Mouse (Mus musculus) left cerebral cortex, adult 11 months (tissue): ENCODE measurements at regions not wholly inside any gene's neighbourhood (a gene's known extent, or its start where the extent isn't known, plus 50 kb on each side); places are given as distances from the start of the nearest gene placed in this dataset.
A peak's percentile ranks its signal among the peaks of the same experiment; 100 is the strongest.

Experiments used
- DNase-seq: peaks from one replicate; pipeline ENCODE4 v3.0.0; 2022; ENCODE audit warnings: low spot score

DNA sequence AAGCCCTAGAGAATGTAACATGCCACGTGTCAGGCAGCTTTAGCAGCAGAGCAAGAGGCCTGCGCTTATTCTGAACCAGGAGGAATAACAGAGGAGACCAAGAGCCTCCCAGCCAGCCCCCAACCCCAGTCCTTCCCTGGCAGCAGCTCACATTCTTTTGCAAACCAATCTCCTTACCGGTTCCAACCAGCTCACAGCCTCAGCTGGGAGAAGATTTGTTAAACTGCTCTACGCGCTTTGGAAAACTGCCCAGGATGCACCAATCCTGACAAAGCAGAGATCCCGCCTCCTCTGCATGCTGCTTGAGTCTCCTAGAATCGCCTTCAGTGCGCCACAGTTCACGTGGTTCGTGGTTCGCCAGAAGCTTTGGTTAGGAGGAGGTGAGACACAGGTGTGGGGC lies 51.8 kb downstream of the Gm9376 start:
- DNase-seq: no peak

DNA sequence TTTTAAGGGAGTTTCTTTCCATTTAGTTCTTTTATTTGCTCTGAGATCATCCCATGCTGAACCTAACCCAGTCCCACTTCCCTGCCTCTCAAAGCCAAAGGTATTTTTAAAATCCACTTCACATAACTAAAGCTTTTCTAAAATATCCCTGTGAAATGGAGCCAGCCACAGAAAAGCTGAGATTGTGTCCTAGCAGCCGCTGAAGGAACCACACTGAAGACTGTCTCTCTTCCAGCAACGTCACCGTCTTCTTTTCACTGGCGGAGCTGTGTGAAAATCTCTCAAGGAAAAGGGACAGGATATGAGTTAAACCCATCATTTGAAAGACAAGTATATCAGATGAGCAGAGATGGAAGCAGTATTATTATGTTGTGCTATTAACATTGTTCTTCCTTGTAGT lies 53.3 kb downstream of the Gm9376 start:
- DNase-seq: peak; percentile 1

DNA sequence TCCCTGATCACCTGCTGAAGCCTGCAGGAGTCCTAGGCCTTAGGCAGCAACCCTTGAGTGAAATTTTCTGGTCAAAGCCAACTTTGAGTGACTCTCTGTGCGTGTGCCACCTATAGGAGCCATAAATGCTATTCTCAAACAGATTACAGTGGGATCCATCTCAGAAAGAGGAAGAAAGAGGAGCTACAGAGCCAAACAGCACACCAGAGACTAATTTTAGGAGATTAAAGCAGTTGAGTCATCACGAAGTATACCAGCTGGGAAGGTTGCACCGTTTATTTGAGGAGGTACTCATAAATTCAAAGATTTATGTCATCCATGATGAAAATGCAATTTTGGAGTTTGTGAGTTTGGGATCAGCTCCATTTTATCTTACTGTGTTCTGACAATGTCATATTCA lies 54.3 kb downstream of the Gm9376 start:
- no peak for DNase-seq

DNA sequence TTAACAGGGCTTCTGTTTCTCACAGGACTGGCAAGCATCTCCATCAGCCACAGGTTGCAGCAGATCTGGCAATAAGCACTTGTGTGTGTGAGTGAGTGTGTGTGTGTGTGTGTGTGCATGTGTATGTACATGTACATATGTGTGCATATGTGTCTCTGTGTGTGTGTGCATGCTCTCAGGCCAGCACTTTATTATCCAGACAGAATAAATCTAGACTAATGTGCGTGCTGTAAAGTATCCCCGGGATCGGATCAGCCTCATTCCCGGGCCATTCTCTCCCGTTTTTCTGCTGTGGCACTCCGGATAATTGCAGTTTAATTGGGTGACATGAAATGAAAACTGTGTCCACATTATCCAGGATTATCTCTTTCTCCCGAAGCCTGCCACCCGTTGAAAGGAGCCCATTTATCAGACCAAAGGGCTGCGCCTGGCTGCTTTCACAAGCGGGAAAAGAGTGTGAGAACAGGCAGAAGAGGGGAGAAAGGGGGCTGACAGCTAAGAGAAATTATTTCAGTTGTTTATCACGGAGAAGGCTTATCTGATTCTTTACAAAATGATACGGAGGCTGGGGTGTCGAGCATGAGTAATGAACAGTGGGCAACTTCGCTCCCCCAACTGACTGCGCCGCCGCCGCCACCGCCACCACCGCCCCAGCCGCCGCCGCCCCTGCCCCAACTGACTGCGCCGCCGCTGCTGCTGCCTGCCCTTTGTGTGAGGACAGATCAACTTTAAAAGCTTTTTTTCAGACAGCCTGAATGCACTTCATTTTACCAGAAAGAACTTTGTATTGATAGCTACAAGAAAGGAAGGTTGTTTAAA lies 55.5 kb downstream of the Gm9376 start:
- DNase-seq: no peak

DNA sequence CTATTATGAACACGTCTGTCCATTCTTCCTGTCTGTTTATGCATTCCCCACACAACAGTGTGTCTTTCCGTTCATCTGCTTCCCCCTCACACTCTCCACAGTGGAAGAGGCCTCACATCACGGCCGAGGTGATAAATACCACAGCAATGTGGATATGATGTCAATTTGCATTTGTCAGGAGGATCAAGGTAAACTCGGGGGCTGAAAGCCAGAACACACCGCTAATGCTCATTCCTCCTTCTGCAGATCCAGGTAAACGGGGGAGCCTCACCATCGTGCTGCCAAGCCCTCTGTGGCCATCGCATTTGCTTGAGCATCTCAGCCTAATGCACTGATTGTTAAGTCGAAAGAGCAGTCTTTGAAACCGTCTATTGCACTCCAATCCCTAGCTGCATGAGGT lies 56.1 kb downstream of the Gm9376 start:
- DNase-seq: no peak

DNA sequence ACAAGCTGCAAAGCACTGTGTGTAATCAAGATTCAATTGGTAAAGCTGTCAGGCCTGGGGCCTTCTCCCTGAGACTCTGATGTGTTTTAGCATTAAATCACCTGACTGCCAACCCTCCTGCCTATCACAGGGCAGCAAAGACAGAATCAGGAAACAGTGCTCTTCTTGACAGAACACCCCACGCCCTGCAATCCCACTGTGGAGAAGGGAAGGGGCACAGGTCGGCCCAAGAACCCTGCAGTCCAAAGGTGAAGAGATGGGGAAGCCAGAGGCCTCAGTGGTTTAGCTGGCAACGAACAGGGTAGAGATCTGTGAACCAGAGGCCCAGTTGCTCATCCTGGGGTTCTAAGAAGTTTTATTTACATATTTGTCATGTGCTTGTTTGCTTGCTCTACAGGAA lies 71.3 kb downstream of the Gm9376 start:
- no peak for DNase-seq

DNA sequence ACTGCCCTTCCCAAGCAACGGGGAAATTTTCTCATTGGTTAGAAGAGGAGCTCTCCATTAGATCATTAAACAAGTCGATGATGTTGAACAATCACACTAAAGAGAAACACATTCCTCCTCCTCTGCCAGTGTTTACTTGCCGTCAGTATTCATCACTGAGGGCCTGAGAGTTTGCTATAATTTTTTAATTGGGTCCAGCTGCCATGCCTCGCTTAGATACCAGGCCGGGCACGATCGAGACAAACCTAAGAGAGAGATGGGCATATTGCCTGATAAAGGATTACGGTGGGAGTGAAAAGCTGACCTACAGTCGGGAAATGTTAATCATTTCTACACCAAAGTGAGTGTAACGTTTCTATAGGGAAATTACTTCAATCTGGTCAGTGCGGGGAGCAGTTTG lies 96.2 kb downstream of the Gm9376 start:
- no peak for DNase-seq

DNA sequence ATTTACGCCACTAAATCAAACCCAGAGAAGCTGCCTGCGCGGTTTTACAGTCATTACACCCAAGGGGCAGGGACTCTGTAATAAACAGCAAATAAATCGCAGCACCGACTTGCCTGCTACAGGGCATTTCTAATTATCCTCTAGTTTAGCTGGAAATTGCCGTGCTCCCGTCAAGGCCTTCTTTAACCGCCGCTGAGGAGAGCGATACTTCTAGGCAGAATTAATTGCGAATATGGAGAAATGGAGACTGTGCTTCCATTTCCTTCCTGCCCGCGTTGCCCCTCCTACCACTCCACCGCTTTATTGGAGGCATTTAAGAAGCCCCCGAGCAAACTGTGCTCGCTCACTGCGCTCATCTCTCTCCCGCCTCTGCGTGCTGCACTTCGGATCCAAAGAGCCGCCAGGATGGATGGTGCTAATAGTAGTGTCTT lies 96.6 kb downstream of the Gm9376 start:
- DNase-seq: no peak

DNA sequence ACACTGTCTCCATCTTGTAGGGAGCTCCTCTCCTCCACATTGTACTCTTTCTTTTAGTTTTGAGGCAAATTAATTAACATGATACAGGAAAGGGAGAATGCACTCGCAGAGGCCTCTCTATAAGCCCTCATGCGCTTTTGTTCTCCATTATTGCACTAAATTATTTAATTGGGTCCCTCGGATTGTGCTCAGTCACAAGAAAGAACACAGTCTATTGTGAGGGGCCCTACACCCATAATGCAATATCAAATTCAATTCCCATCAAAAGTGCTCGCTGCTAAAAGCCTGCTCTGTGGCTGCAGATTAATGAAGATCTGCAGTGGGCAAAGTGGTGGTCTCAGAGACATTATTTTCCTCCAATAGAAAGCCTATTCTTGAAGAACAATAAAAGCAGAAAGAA lies 99.8 kb downstream of the Gm9376 start:
- DNase-seq: no peak

DNA sequence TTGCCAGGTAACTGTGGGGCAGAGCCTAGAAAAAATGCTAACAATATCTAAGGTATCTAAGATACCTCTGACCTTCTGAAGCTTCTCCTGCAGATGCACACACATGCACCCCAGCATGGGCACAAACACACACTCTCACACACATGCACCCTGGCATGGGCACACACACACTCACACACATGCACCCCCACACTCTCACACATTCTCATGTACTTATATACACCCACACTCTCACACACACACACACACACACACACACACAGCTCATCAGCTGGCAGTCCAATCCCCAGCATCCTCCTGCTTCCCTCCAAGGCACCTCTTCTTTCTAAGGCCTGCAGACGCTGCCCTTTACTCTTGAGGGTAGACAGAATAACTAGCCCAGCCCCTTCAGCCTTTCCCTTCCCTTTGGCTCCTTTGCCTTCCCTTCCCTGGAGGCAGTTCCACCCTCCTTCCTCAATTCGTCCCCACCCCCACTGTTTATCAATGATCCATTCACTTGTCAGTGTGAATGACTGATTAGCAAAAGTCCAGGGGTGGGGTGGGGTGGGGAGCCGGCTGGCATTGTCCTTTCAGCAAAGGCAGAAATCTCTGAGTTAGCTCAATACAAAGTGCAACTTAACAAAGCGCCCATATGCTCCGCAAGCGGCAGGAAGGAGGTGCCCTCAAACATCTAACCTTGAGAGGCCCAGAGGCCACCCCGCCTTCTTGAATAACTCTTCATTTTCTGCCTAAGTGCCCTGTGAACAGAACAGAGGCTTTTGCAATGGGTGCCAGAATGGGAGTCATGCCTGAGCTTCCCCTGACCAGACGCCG lies 102.1 kb downstream of the Gm9376 start:
- no peak for DNase-seq

DNA sequence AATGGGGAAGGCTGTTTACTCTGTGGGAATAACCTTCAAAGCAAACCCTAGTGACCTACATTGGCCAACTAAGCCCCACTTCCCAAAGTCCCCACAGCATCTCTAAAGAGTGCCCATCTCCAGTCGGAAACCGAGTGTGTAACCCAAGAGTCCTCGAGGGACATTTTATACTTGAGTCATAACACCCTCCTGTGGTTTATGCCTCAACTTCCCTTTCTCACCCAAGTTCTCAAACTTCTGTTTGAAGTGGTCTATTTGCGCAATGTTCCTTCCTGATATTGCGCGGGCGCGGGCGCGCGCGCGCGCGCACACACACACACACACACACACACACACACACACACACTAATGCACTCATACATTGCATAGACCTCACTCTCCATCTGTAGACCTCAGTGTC lies 104.6 kb downstream of the Gm9376 start:
- no peak for DNase-seq

DNA sequence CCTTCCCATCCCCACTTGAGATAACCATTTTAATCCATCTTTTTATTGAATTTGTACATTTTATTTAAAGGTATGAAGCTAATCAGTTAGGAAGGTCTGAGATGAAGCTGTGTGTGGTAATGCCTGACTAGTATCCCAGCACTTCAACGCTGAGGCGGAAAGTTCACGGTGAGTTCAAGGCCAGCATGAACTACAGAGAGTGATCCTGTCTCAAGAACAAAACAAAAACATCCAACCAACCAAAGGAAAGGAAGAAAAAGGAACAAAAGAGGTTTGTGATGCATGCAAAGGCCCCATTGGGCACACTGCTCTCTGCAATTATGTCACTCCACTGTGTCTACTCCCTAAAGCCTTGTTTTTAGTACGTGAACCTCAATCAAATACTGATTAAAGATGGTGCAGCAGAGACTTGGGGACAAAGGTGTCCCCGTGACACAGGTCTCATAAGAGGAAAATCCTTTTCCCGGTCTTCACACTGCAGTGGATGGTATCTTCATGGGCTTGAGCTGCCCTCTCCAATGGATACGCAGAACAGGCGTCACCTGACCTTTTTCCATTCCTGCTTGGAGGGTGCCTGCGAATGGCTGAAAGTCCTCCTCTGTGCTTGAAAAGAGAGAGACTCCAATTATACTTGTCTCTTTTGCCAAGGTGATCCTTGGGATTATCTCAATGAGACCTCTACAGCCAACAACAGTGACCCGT lies 108.2 kb downstream of the Gm9376 start:
- no peak for DNase-seq

DNA sequence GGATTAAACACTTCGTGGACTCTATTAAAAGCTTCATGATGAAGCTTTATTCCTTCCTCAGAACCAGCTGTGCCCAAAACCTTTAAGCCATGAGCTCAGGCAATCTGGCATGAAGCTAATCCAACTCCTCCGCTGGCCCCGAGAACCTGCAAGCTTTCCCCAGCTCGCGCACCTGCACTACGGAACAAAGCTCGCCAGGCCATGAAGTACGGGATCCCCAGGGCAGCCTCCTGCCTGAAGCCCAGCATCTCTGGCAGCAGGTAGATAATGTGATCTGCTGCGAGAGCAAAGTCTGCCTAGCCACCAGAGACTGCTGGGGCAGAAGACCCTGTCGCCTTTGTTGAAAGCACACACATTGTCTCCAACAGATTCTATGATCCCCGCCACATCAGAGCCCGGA lies 108.9 kb downstream of the Gm9376 start:
- no peak for DNase-seq

DNA sequence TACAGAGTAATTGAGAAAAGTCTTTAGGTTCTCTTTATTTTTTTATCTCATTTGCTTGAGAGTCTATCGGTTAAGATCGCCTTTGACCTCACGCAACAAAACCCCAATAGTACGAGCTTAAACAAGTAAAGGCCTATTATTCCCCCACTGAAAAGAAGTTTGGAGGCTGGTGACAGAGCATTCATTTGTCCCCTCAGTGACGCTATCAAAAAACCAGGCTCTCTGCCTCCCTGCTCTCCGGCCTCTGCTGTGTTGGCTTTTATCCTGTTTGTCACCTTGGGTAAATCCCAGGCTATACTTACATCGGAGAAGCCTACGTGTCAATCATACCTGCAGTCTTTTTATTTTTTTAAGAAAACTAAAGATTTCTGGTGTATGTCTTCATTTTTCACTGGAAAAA lies 112.9 kb downstream of the Gm9376 start:
- no peak for DNase-seq

DNA sequence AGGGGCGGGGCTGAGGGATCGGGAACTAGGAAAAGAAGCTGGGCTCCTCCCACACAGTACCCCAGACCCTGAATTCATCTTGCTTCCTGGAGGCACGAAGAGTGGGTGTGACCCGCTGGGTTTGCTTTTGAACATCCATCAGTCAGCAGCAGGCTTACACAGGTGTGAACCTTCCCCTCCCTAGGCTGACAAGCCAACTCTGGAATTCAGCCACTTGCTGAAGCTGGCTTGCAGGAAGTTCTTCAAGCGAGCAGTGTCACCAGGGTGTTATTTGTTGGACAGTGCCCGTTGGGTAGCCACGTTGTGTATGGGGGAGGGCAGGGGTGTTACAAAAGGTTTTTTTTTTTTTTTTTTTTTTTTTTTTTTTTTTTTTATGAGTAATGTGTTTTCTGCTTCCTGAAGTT lies 118.8 kb downstream of the Gm9376 start:
- no peak for DNase-seq

DNA sequence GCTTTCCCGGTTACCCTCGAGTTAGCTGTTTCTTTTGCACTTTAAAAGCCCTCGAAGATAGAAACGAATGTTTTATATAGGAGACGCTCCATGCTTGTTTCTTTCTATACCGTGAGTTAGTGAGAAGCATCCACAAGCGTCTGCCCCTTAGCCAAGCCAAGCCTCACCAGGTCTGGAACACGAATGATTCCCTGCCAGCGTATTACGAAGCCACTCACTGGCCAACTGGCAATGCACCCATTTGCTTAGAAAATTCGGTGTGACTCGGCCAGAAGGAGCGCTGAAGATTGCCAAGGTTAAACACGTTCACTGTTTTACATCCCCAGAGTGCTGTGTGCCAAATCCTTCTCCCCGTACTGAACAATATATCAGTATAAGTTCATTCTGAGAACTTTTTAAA lies 121.3 kb downstream of the Gm9376 start:
- DNase-seq: no peak

DNA sequence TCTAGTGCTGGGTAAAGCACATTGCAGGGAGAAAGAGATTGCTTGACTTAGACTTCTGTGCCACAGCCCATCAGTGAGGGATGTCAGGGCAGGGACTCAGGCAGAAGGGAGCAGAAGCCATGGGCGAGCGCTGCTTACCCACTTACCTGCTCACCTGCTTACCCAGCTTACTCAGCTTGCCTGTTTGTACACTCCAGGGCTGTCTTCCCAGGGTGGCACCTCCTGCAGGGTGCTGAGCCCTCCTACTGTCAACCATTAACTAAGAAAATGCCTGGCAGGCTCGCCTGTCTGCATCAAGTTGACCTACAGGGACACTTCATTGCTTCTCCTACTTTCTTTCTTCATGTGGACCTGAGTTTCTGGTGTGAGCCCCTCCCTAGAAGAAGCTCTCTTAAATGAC lies 124.0 kb downstream of the Gm9376 start:
- DNase-seq: no peak

DNA sequence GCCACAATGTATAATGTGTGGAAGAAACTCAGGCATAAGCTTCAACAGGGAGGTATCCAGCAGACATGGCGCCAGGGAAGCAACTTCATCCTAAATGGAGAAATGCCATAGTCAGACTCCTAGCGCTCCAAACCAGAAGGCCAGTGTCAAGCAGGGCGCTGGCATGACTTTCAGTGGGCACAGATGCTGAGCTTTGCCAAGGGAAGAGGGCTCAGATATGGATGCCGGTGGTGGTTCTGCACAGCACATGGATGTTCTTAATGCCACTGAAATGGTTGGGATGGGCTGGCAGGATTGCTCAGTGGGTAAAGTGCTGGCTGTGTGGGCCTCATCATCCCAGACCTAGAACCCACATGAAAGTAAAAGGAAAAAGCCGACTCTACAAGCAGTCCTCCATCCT lies 124.8 kb downstream of the Gm9376 start:
- no peak for DNase-seq

DNA sequence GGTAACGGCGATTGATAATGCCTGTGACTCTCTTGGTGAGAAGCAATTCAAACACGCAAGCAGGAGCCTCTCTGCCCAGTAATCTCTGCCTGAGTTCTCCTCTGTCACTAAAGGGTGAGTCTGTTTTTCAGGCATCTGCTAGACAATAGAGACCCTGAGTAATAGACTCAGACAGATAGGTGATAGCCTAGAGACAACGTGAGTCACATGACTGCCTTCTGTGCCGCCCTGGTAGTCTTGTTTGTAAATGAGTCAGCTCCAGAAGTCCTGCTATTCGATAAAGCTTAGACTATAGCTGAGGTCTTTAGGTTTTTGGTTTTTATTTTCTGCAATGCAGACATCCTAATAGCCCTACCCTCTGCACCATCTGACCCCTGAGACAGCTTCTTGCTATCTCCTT lies 126.9 kb downstream of the Gm9376 start:
- DNase-seq: no peak

DNA sequence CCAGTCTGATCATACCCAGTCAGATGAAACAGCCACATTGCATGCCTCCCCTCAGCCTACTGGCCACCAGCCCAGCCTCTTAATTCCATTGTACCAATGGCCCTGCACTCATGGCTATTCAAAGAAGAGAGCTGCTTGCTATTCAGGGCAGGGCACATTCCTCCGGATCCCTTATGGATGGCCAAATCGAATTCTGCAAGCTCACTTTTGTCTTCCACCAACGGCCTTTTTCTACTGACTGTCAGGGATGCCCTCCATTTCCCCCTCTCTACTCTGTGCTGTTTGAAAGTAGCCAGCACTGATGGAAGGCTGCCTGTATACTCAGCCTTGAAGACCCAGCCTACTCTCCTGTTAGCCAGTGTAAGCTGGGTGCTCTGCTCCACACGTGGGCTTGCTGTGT lies 147.5 kb downstream of the Gm9376 start:
- no peak for DNase-seq

DNA sequence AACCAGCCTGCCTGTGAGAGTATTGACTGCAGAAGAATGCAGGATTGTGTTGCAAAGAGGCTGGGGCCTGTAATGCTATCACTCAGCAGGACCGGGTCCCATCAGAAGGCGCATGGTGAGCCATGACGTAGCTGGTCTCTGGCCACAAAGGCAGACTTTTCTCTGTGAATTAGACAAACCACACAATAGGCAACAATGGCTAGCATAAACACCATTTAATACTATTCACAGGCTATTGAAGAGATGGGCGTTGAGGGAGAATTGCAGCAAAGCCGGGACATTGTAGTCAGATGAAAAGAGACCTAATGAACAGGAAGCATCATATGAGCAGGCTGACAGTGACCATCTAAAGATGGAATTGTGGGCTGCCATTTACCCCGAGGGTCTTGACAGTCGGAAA lies 149.4 kb downstream of the Gm9376 start:
- no peak for DNase-seq

DNA sequence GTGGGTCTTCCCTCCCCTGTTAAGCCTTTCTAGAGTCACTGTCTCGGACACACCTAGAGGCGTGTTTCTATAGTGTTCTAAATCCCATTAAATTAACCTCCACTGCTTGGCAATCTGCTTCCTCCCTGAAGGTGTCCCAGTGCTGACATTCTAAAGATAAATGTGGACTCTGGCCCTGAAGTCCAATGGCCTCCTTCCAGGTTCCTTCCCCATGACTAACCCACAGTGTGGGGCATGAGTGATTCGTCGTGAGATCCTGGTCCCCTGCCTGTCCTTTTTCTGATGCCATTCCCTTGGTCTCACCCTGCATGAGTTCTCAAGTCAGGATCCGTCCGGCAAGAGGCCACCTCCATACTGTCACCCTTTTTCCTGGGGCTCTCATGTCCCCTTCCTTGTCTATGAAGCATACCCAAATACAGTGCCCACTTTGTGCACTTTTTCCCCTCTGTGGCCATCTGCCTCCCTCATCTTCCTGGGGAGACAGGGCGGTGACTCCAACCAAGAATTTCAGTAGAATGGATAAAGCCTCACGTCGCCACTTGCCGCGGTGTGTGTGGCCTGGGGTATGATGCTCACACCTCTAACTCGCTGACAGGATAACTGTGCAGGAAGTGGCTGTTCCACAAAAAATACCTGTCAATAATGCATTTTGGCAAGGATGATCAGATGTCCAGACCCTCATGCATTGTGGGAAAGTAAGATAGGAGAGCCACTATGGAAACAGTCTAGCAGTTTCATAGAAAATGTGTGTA lies 152.9 kb downstream of the Gm9376 start:
- no peak for DNase-seq
